Mouse (Mus musculus) intestine, postnatal 0 days (tissue): Measurements from ENCODE around the gene Phlpp1. TPM values are rescaled to one million over a fixed set of nuclear protein-coding genes. Genes with fewer than 3 reads are reported as not detected.

ENCODE experiments used
- ATAC-seq: fragments of 200-750 bp; cut with Nextera tagmentation; 2 replicates; pipeline ENCODE4 v1.8.0; 2017; ENCODE audit warnings: mild to moderate bottlenecking, moderate TSS enrichment, moderate library complexity
- H3K27ac ChIP-seq: fragments of 300-500 bp; sonication (generic); 2 replicates; pipeline ENCODE4 v1.5.1; 2014; ENCODE audit warnings: mild to moderate bottlenecking, low read depth, low read length, moderate library complexity
- H3K27me3 ChIP-seq: fragments of 300-500 bp; sonication (generic); replicated peaks from 2 replicates; pipeline ENCODE4 v1.6.1; 2014; ENCODE audit warnings: low read length, mixed read lengths; ENCODE audit not compliant: control insufficient read depth, insufficient read depth
- H3K36me3 ChIP-seq: fragments of 300-500 bp; sonication (generic); 2 replicates; pipeline ENCODE4 v1.6.1; 2014; ENCODE audit warnings: mild to moderate bottlenecking, moderate library complexity; ENCODE audit not compliant: control insufficient read depth, insufficient read depth
- H3K4me1 ChIP-seq: fragments of 300-500 bp; sonication (generic); replicated peaks from 2 replicates; pipeline ENCODE4 v1.6.1; 2014; ENCODE audit warnings: antibody characterized with exemption, low read length, mixed read lengths; ENCODE audit not compliant: control insufficient read depth, insufficient read depth
- H3K4me2 ChIP-seq: fragments of 300-500 bp; sonication (generic); replicated peaks from 2 replicates; pipeline ENCODE4 v1.6.1; 2014; ENCODE audit warnings: low read depth, mild to moderate bottlenecking, moderate library complexity
- H3K4me3 ChIP-seq: fragments of 300-500 bp; sonication (generic); 2 replicates; pipeline ENCODE4 v1.5.1; 2014; ENCODE audit warnings: low read depth, low read length
- H3K9ac ChIP-seq: fragments of 300-500 bp; sonication (generic); 2 replicates; pipeline ENCODE4 v1.6.1; 2014; ENCODE audit warnings: mild to moderate bottlenecking, low read depth, low read length
- H3K9me3 ChIP-seq: fragments of 300-500 bp; sonication (generic); 2 replicates; pipeline ENCODE4 v1.6.1; 2016; ENCODE audit warnings: mixed run types; ENCODE audit not compliant: control insufficient read depth
- CTCF ChIP-seq: sonication (generic); IDR thresholded peaks from 2 replicates; pipeline ENCODE4 v1.5.1; 2016; ENCODE audit warnings: low read depth, mild to moderate bottlenecking, control low read depth, antibody characterized with exemption, moderate library complexity
- WGBS: fragments of 180-500 bp; shearing (Covaris S2); extraction: QIAGEN DNeasy Blood & Tissue Kit; methylation state at CpG from one replicate; pipeline ENCODE4 v1.1.7; 2014; 5-methylcytosine and 5-hydroxymethylcytosine counted together
- polyA plus RNA-seq: library from polyadenylated mRNA; unstranded; fragments of >200 nt; fragmentation: Nextera tagmentation; extraction: Ambion mirVana; gene quantifications from 2 replicates; pipeline ENCODE4 v1.2.1, GENCODE M21; 2015

Gene Phlpp1
- polyA plus RNA-seq, 1 experiment from 2014 or later, result 1.6 TPM

DNA sequence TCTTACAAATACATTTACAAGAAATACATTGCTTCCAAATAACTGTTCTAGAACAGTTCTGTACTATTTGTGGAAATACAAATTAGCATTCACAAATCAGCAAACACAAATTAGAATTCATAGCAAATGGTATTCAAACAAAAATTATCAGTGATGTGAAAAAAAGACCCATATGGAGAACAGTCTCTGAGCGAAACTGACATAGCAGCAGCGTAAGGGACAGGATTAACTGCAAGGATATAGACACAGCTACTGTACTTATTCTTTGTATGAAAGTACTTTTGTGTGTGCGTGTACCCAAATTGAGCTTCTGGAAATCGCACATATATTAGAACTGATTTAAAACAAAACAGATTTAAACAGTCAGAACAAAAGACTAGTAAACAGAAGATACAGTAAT lies 103.6 kb downstream of the Phlpp1 start:
- H3K36me3 ChIP-seq, result no peaks in the 10 kb centered on the region
- ATAC-seq, result no peak
- H3K4me1 ChIP-seq, result no peaks in the 10 kb centered on the region
- H3K9ac ChIP-seq, result no peak overlapping the region
- no peak overlapping the region for H3K4me3 ChIP-seq
- H3K27me3 ChIP-seq, result no peaks in the 10 kb centered on the region
- TF ChIP-seq CTCF, result no peak
- no peaks in the 10 kb centered on the region for H3K9me3 ChIP-seq
- 91% methylated on average over 4 of the region's 4 CpGs for WGBS
- H3K4me2 ChIP-seq, result no peak overlapping the region
- no peak overlapping the region for H3K27ac ChIP-seq

- H3K36me3 ChIP-seq, result no peaks in the 10 kb centered on the region
- no peak overlapping the region for H3K4me2 ChIP-seq
- H3K4me3 ChIP-seq, result no peak overlapping the region
- 75% methylated on average over 7 of the region's 7 CpGs for WGBS
- no peak for ATAC-seq
- H3K27ac ChIP-seq, result no peak overlapping the region
- no peak overlapping the region for H3K9ac ChIP-seq
- no peak for TF ChIP-seq CTCF
- H3K27me3 ChIP-seq, result no peaks in the 10 kb centered on the region
- H3K4me1 ChIP-seq, result 0 out of 2 replicates have a peak, but pooled peaks cover 3% of the 10 kb centered on the region
- H3K9me3 ChIP-seq, result no peaks in the 10 kb centered on the region
Observed at GRCm38 (mm10) chr1:106275731-106276130, 104.2 kb downstream of the Phlpp1 start.

DNA sequence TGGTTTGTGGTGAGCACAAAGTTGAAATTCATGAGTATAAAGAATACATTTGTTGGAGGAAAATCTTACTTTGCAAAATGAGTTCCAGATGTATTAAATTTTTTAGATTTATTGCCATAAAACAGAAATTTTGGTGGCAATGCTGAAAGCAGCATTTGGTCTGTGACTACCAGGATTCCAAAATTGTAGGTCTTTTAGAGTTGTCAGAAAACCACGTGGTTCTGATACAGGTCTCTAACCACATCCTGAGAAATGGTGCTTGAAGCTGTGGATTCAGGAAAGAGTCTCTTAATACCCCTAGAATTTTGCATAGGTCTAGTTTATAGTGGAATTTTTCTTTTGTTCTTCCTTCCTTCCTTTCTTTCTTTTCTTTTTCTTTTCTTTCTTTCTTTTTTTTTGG lies 105.3 kb downstream of the Phlpp1 start:
- 0 out of 2 replicates have a peak, but pooled peaks cover 3% of the 10 kb centered on the region for H3K4me1 ChIP-seq
- WGBS, result 84% methylated on average over 1 of the region's 1 CpGs
- no peaks in the 10 kb centered on the region for H3K9me3 ChIP-seq
- no peaks in the 10 kb centered on the region for H3K27me3 ChIP-seq
- no peaks in the 10 kb centered on the region for H3K36me3 ChIP-seq
- ATAC-seq, result no peak
- TF ChIP-seq CTCF, result no peak
- H3K4me2 ChIP-seq, result no peak overlapping the region
- H3K4me3 ChIP-seq, result no peak overlapping the region
- no peak overlapping the region for H3K9ac ChIP-seq
- H3K27ac ChIP-seq, result no peak overlapping the region

GRCm38 (mm10) chr1:106277286-106277685 lies 105.7 kb downstream of the Phlpp1 start:
- Histone ChIP-seq H3K36me3 (no peaks in the 10 kb centered on the region), H3K4me1 (0 out of 2 replicates have a peak, but pooled peaks cover 3% of the 10 kb centered on the region), H3K9me3 (no peaks in the 10 kb centered on the region), H3K27ac (no peak overlapping the region), H3K27me3 (no peaks in the 10 kb centered on the region), H3K9ac (no peak overlapping the region), H3K4me3 (no peak overlapping the region), H3K4me2 (no peak overlapping the region)
- ATAC-seq, result no peak
- no peak for TF ChIP-seq CTCF
- WGBS, result 58% methylated on average over 4 of the region's 4 CpGs

DNA sequence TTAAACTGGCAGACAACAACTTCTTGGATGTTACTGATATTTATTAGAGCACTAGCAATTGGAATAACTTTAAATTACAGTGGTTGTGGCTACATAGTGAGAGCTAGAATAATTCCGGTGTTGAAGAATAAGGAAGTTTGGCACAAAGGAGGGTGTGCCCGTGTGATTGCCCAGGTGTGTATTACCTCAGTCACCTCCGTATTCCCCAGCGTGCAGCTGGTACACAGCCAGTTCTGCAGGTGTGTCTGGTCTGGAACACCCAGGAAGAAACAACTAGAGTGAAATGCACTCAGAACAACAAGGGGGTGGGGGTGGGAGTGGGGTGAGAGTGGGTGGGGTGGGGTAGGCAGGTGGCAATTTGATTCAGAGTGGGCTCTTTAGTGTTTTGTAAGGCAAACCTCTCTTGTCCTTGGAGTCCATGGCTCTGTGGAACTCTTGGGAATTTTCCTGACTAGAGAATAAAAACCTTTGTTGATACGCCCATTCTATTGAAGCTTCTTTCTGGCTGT lies 107.1 kb downstream of the Phlpp1 start:
- Histone ChIP-seq H3K36me3 (no peaks in the 10 kb centered on the region), H3K27ac (no peak overlapping the region), H3K4me3 (no peak overlapping the region), H3K4me1 (0 out of 2 replicates have a peak, but pooled peaks cover 3% of the 10 kb centered on the region), H3K27me3 (no peaks in the 10 kb centered on the region), H3K9ac (no peak overlapping the region), H3K9me3 (no peaks in the 10 kb centered on the region), H3K4me2 (no peak overlapping the region)
- peak; percentile 90 for ATAC-seq
- WGBS, result 42% methylated on average over 5 of the region's 5 CpGs
- TF ChIP-seq CTCF, result no peak

- no peaks in the 10 kb centered on the region for H3K27me3 ChIP-seq
- WGBS, result 84% methylated on average over 2 of the region's 2 CpGs
- no peak overlapping the region for H3K4me2 ChIP-seq
- no peak overlapping the region for H3K4me3 ChIP-seq
- H3K9ac ChIP-seq, result no peak overlapping the region
- 0 out of 2 replicates have a peak, but pooled peaks cover 3% of the 10 kb centered on the region for H3K4me1 ChIP-seq
- no peak for TF ChIP-seq CTCF
- H3K36me3 ChIP-seq, result no peaks in the 10 kb centered on the region
- ATAC-seq, result no peak
- H3K27ac ChIP-seq, result no peak overlapping the region
- no peaks in the 10 kb centered on the region for H3K9me3 ChIP-seq
Observed at GRCm38 (mm10) chr1:106279404-106280123, 108.0 kb downstream of the Phlpp1 start.
